Mouse (Mus musculus) myocyte (in vitro differentiated cells): ENCODE measurements around the gene Arel1.

ENCODE experiments used
- E2F4 ChIP-seq: IDR thresholded peaks from one replicate; pipeline ENCODE4 v1.6.1; 2011; ENCODE audit warnings: mild to moderate bottlenecking, control low read depth, moderate library complexity; ENCODE audit not compliant: insufficient read depth
- POLR2A ChIP-seq: IDR thresholded peaks from one replicate; pipeline ENCODE4 v1.6.1; 2011; ENCODE audit warnings: low read depth, mild to moderate bottlenecking, control low read depth, moderate library complexity; ENCODE audit not compliant: insufficient read length
- TCF12 ChIP-seq: IDR thresholded peaks from one replicate; pipeline ENCODE4 v1.6.1; 2011; ENCODE audit warnings: mild to moderate bottlenecking, control low read depth; ENCODE audit not compliant: poor library complexity, insufficient read depth, severe bottlenecking

DNA sequence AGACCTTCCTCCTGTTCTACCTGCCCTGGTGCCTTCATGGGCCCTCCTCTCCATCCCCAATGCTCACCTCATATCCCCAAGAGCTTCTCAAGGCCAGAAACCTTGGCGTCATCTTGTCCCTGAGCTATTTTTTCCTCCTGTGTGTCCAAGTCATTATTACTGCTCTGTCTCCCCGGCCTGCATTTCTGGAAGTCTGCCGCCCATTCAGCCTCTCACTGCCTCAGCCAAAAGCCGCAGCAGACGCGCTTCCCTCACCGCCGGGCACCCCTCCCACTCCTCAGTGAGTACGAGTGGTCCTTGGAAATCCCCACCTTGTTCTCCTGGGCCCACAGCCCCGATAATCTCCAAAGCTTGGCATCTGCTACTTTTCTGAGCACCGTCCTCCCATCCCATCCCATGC lies 90.6 kb downstream of the Arel1 start:
- TF ChIP-seq POLR2A (no peak), E2F4 (no peak), TCF12 (no peak)
